Mouse (Mus musculus): Measurements from ENCODE around the gene Mmrn1.

- no peak for TF ChIP-seq CTCF (IDR thresholded peaks at IDR 0.05; ENCODE audit: low read depth)
- no peak for TF ChIP-seq EP300 (IDR thresholded peaks at IDR 0.05; ENCODE audit: low read depth)
These were observed 76.4 kb downstream of the Mmrn1 start for GRCm38 (mm10) chr6:61001003-61001790.

Measured in liver, postnatal 0 days (tissue).